Mouse (Mus musculus) C2C12 (cell line): Measurements from ENCODE around the gene Gm45062.

Experiments
- CTCF ChIP-seq: IDR thresholded peaks from one replicate; pipeline ENCODE4 v1.5.1; 2011; ENCODE audit not compliant: control insufficient read depth, insufficient read depth, insufficient read length
- MYOD1 ChIP-seq: IDR thresholded peaks from one replicate; pipeline ENCODE4 v1.6.1; 2011; ENCODE audit warnings: low read depth; ENCODE audit not compliant: control insufficient read depth, insufficient read length
- USF1 ChIP-seq: IDR thresholded peaks from one replicate; pipeline ENCODE4 v1.6.1; 2011; ENCODE audit warnings: low read depth, mild to moderate bottlenecking, control low read depth, moderate library complexity

- TF ChIP-seq CTCF (no peak), USF1 (no peak), MYOD1 (no peak)
Observed at GRCm38 (mm10) chr6:8390296-8390695, 131.0 kb downstream of the Gm45062 start.
